Mouse (Mus musculus): ENCODE results near the gene Gm26602. TPM values are rescaled to one million over a fixed set of nuclear protein-coding genes. Genes with fewer than 3 reads are reported as not detected.
"Not testable (repeated sequence)": the region's sequence is repeated elsewhere in the genome, so short reads cannot be mapped to it uniquely, and the experiment has no call there.

The Gm26602 gene
- total RNA-seq, 1 experiment from 2014 or later, result 11.2 TPM

- ATAC-seq (replicated peaks; ENCODE audit: low read depth, poor library complexity, severe bottlenecking), result no peak
Observed at GRCm38 (mm10) chr10:79949873-79950272, 39.2 kb downstream of the Gm26602 start.

GRCm38 (mm10) chr10:79950661-79951060, 40.0 kb downstream of the Gm26602 start:
- no peak for ATAC-seq (replicated peaks; ENCODE audit: low read depth, poor library complexity, severe bottlenecking)

- ATAC-seq (replicated peaks; ENCODE audit: low read depth, poor library complexity, severe bottlenecking), result no peak
Observed at GRCm38 (mm10) chr10:79953946-79954345, 43.3 kb downstream of the Gm26602 start.

GRCm38 (mm10) chr10:79955691-79956090, 45.0 kb downstream of the Gm26602 start:
- no peak for ATAC-seq (replicated peaks; ENCODE audit: low read depth, poor library complexity, severe bottlenecking)

- ATAC-seq (replicated peaks; ENCODE audit: low read depth, poor library complexity, severe bottlenecking), result no peak
Observed at GRCm38 (mm10) chr10:79956643-79957154, 46.0 kb downstream of the Gm26602 start.

- peak; percentile 72 for ATAC-seq (replicated peaks; ENCODE audit: low read depth, poor library complexity, severe bottlenecking)
Observed at GRCm38 (mm10) chr10:79958140-79958816, 47.6 kb downstream of the Gm26602 start.

GRCm38 (mm10) chr10:79959412-79959811, 48.8 kb downstream of the Gm26602 start:
- not testable (repeated sequence) for ATAC-seq (replicated peaks; ENCODE audit: low read depth, poor library complexity, severe bottlenecking)

GRCm38 (mm10) chr10:79959847-79960601, 49.4 kb downstream of the Gm26602 start, which contains the start of gene Wdr18:
TSS of gene Wdr18 (plus strand) at chr10:79960152.
- peak; percentile 84 for ATAC-seq (replicated peaks; ENCODE audit: low read depth, poor library complexity, severe bottlenecking)

Other genes starting within 250 kb of the Gm26602 start
- not detected in 2 replicates for gene Madcam1, start 246.3 kb upstream of the Gm26602 start, total RNA-seq (2017)
- 5.3 and 9.9 TPM in 2 replicates for gene Tpgs1, start 241.5 kb upstream of the Gm26602 start, total RNA-seq (2017)
- 109 and 113 TPM in 2 replicates for gene Cdc34, start 228.7 kb upstream of the Gm26602 start, total RNA-seq (2017)
- gene Gzmm, start 221.8 kb upstream of the Gm26602 start, total RNA-seq (2017), result 0.96 and 1.6 TPM in 2 replicates
- 283 and 298 TPM in 2 replicates for gene Bsg, start 206.4 kb upstream of the Gm26602 start, total RNA-seq (2017)
- not detected in 2 replicates for gene Hcn2, start 194.2 kb upstream of the Gm26602 start, total RNA-seq (2017)
- gene Polrmt, start 164.3 kb upstream of the Gm26602 start, total RNA-seq (2017), result 10.3 and 16.1 TPM in 2 replicates
- not detected in 2 replicates for gene Fgf22, start 155.8 kb upstream of the Gm26602 start, total RNA-seq (2017)
- gene Rnf126, start 143.9 kb upstream of the Gm26602 start, total RNA-seq (2017), result 12.9 and 21.0 TPM in 2 replicates
- 0.19 and 0.50 TPM in 2 replicates for gene Fstl3, start 133.6 kb upstream of the Gm26602 start, total RNA-seq (2017)
- gene Prss57, start 119.9 kb upstream of the Gm26602 start, total RNA-seq (2017), result 9.4 and 16.3 TPM in 2 replicates
- 21.8 and 24.8 TPM in 2 replicates for gene Palm, start 117.3 kb upstream of the Gm26602 start, total RNA-seq (2017)
- gene Misp, start 89.9 kb upstream of the Gm26602 start, total RNA-seq (2017), result not detected in 2 replicates
- 210 and 221 TPM in 2 replicates for gene Ptbp1, start 56.4 kb upstream of the Gm26602 start, total RNA-seq (2017)
- gene Prtn3, start 36.4 kb upstream of the Gm26602 start, total RNA-seq (2017), result 131 and 159 TPM in 2 replicates
- 40.8 and 46.6 TPM in 2 replicates for gene Plppr3, start 36.2 kb upstream of the Gm26602 start, total RNA-seq (2017)
- gene Elane, start 24.6 kb upstream of the Gm26602 start, total RNA-seq (2017), result 61.2 and 92.1 TPM in 2 replicates
- not detected in 2 replicates for gene Cfd, start 20.0 kb upstream of the Gm26602 start, total RNA-seq (2017)
- gene Med16, start 1.9 kb upstream of the Gm26602 start, total RNA-seq (2017), result 17.3 and 19.3 TPM in 2 replicates
- 0.73 TPM in 1 of 2 replicates, not detected in the other for gene Kiss1r, start 6.1 kb downstream of the Gm26602 start, total RNA-seq (2017)
- 38.4 and 50.7 TPM in 2 replicates for gene R3hdm4, start 10.4 kb downstream of the Gm26602 start, total RNA-seq (2017)
- 11.5 and 16.0 TPM in 2 replicates for gene Arid3a, start 16.2 kb downstream of the Gm26602 start, total RNA-seq (2017)
- gene Wdr18, start 49.3 kb downstream of the Gm26602 start, total RNA-seq (2017), result 26.5 and 27.2 TPM in 2 replicates
- not detected in 2 replicates for gene Grin3b, start 59.9 kb downstream of the Gm26602 start, total RNA-seq (2017)
- gene Tmem259, start 73.5 kb downstream of the Gm26602 start, total RNA-seq (2017), result 44.8 and 56.7 TPM in 2 replicates
- 62.2 and 72.9 TPM in 2 replicates for gene Cnn2, start 77.7 kb downstream of the Gm26602 start, total RNA-seq (2017)
- gene Abca7, start 85.6 kb downstream of the Gm26602 start, total RNA-seq (2017), result 10.7 and 15.5 TPM in 2 replicates
- gene Arhgap45, start 105.8 kb downstream of the Gm26602 start, total RNA-seq (2017), result 85.6 and 106 TPM in 2 replicates
- 145 and 146 TPM in 2 replicates for gene Polr2e, start 128.9 kb downstream of the Gm26602 start, total RNA-seq (2017)
- 451 and 481 TPM in 2 replicates for gene Gpx4, start 136.3 kb downstream of the Gm26602 start, total RNA-seq (2017)
- 16.2 and 22.3 TPM in 2 replicates for gene Sbno2, start 194.7 kb downstream of the Gm26602 start, total RNA-seq (2017)
- 102 and 139 TPM in 2 replicates for gene Stk11, start 204.9 kb downstream of the Gm26602 start, total RNA-seq (2017)
- 52.3 and 60.0 TPM in 2 replicates for gene Atp5d, start 227.8 kb downstream of the Gm26602 start, total RNA-seq (2017)
- gene Cbarp, start 230.0 kb downstream of the Gm26602 start, total RNA-seq (2017), result 0.41 and 0.73 TPM in 2 replicates
- 15.8 and 18.4 TPM in 2 replicates for gene Midn, start 237.4 kb downstream of the Gm26602 start, total RNA-seq (2017)

Data from common myeloid progenitor, adult 5-6 weeks (primary cell).